Mouse (Mus musculus) MEL (cell line): ENCODE measurements around the gene Shf. TPM values are rescaled to one million over a fixed set of nuclear protein-coding genes. Genes with fewer than 3 reads are reported as not detected.
A peak's percentile ranks its signal among the peaks of the same experiment; 100 is the strongest.

Experiments used
- DNase-seq: peaks from one replicate; pipeline ENCODE4 v3.0.0; 2011; ENCODE audit warnings: low read depth, low spot score
- H3K27ac ChIP-seq: 2 replicates; pipeline ENCODE4 v1.5.1; 2012; ENCODE audit warnings: low read depth, mild to moderate bottlenecking, control low read depth, low read length, moderate library complexity; ENCODE audit not compliant: control insufficient read depth
- H3K27me3 ChIP-seq, 2 experiments: fragments of 150-350 bp in 1 of 2; sonication (generic) in 1 of 2; 2 replicates each; pipeline ENCODE4 v1.6.1; 2012; ENCODE audit warnings: low read length in 2 of 2, mild to moderate bottlenecking in 2 of 2, improper control_type of control experiment in 1 of 2, moderate library complexity in 1 of 2; ENCODE audit not compliant: insufficient read depth in 2 of 2, control insufficient read depth in 1 of 2
- H3K36me3 ChIP-seq, 2 experiments: 2 replicates each; pipeline ENCODE4 v1.6.1; 2012 to 2014; ENCODE audit warnings: low read length in 2 of 2, improper control_type of control experiment in 1 of 2, inconsistent platforms in 1 of 2, mild to moderate bottlenecking in 1 of 2; ENCODE audit not compliant: insufficient read depth in 2 of 2, control insufficient read depth in 1 of 2
- H3K4me1 ChIP-seq, 2 experiments: fragments of 150-350 bp in 1 of 2; sonication (generic) in 1 of 2; 2 replicates each; pipeline ENCODE4 v1.6.1; 2012; ENCODE audit warnings: low read length in 2 of 2, improper control_type of control experiment in 1 of 2, mild to moderate bottlenecking in 1 of 2; ENCODE audit not compliant: insufficient read depth in 2 of 2, control insufficient read depth in 1 of 2
- H3K4me3 ChIP-seq, 2 experiments: fragments of 150-350 bp in 1 of 2; sonication (generic) in 1 of 2; 2 replicates each; pipeline ENCODE4 v1.5.1; 2012; ENCODE audit warnings: low read depth in 2 of 2, low read length in 2 of 2, mild to moderate bottlenecking in 2 of 2, moderate library complexity in 2 of 2, control low read depth in 1 of 2, improper control_type of control experiment in 1 of 2; ENCODE audit not compliant: control insufficient read depth in 1 of 2, insufficient read depth in 1 of 2
- H3K79me2 ChIP-seq: 2 replicates; pipeline ENCODE4 v1.6.1; 2012; ENCODE audit warnings: mild to moderate bottlenecking, low read length, moderate library complexity; ENCODE audit not compliant: control insufficient read depth, poor library complexity, insufficient read depth
- H3K9ac ChIP-seq: 2 replicates; pipeline ENCODE4 v1.6.1; 2012; ENCODE audit warnings: low read depth, mild to moderate bottlenecking, control low read depth, low read length, moderate library complexity; ENCODE audit not compliant: control insufficient read depth, poor library complexity, severe bottlenecking
- H3K9me3 ChIP-seq: fragments of 150-350 bp; sonication (generic); replicated peaks from 2 replicates; pipeline ENCODE4 v1.6.1; 2012; ENCODE audit warnings: mild to moderate bottlenecking, low read length, improper control_type of control experiment, moderate library complexity; ENCODE audit not compliant: insufficient read depth
- BHLHE40 ChIP-seq: IDR thresholded peaks from 2 replicates; pipeline ENCODE4 v1.6.1; 2012; ENCODE audit warnings: low read depth, mild to moderate bottlenecking, inconsistent platforms, low read length, improper control_type of control experiment, borderline replicate concordance
- CHD1 ChIP-seq: IDR thresholded peaks from 2 replicates; pipeline ENCODE4 v1.6.1; 2012; ENCODE audit warnings: low read depth, mild to moderate bottlenecking, inconsistent platforms, low read length, improper control_type of control experiment
- ELF1 ChIP-seq: IDR thresholded peaks from 2 replicates; pipeline ENCODE4 v1.6.1; 2014; ENCODE audit warnings: low read depth, mild to moderate bottlenecking, inconsistent platforms, low read length, improper control_type of control experiment, moderate library complexity
- EP300 ChIP-seq, 2 experiments: IDR thresholded peaks; 2 replicates each; pipeline ENCODE4 v1.6.1; 2011; ENCODE audit warnings: improper control_type of control experiment in 2 of 2, low read length in 2 of 2, low read depth in 1 of 2, mild to moderate bottlenecking in 1 of 2
- ETS1 ChIP-seq: IDR thresholded peaks from 2 replicates; pipeline ENCODE4 v1.6.1; 2012; ENCODE audit warnings: low read depth, mild to moderate bottlenecking, inconsistent platforms, low read length, improper control_type of control experiment, moderate library complexity
- MYC ChIP-seq: IDR thresholded peaks from 2 replicates; pipeline ENCODE4 v1.6.1; 2011; ENCODE audit warnings: low read depth, mild to moderate bottlenecking, low read length, improper control_type of control experiment, moderate library complexity
- NELFE ChIP-seq: IDR thresholded peaks from 2 replicates; pipeline ENCODE4 v1.6.1; 2011; ENCODE audit warnings: low read depth, low read length, improper control_type of control experiment
- POLR2A ChIP-seq, 2 experiments: IDR thresholded peaks; 2 replicates each; pipeline ENCODE4 v1.6.1; 2011 to 2012; ENCODE audit warnings: low read length in 2 of 2, mild to moderate bottlenecking in 2 of 2, control low read depth in 1 of 2, improper control_type of control experiment in 1 of 2, low read depth in 1 of 2, moderate library complexity in 1 of 2; ENCODE audit not compliant: control insufficient read depth in 1 of 2, insufficient read depth in 1 of 2, poor library complexity in 1 of 2
- RAD21 ChIP-seq: IDR thresholded peaks from 2 replicates; pipeline ENCODE4 v1.6.1; 2011; ENCODE audit warnings: mild to moderate bottlenecking, low read depth, low read length, improper control_type of control experiment
- SIN3A ChIP-seq: IDR thresholded peaks from 2 replicates; pipeline ENCODE4 v1.6.1; 2012; ENCODE audit warnings: low read length, improper control_type of control experiment, inconsistent platforms
- SMC3 ChIP-seq: IDR thresholded peaks from 2 replicates; pipeline ENCODE4 v1.6.1; 2011; ENCODE audit warnings: low read depth, low read length, improper control_type of control experiment
- TAL1 ChIP-seq: IDR thresholded peaks from 2 replicates; pipeline ENCODE4 v1.6.1; 2012; ENCODE audit warnings: mild to moderate bottlenecking, inconsistent platforms, low read length, moderate library complexity, mixed read lengths
- TBP ChIP-seq: IDR thresholded peaks from 2 replicates; pipeline ENCODE4 v1.8.0; 2011; ENCODE audit warnings: low read depth, low read length, improper control_type of control experiment
- USF1 ChIP-seq: IDR thresholded peaks from 2 replicates; pipeline ENCODE4 v1.6.1; 2014; ENCODE audit warnings: low read depth, mild to moderate bottlenecking, inconsistent platforms, low read length, improper control_type of control experiment, moderate library complexity
- polyA plus RNA-seq, 2 experiments: library from polyadenylated mRNA; stranded (reverse) in 1 of 2; unstranded in 1 of 2; fragments of >175 nt in 1 of 2; fragments of >200 nt in 1 of 2; gene quantifications; 2 replicates each; pipeline versions ENCODE4 v1.2.1 to v1.2.4; 2012; ENCODE audit warnings: low replicate concordance in 2 of 2, low read depth in 1 of 2; ENCODE audit not compliant: insufficient read length in 2 of 2, insufficient read depth in 1 of 2, missing spikeins in 1 of 2
- total RNA-seq: library from RNA; depleted of rRNA; stranded (reverse); fragments of 300-350 nt; gene quantifications from 2 replicates; pipeline ENCODE4 v1.2.3, GENCODE M21; 2012

Shf gene
- total and polyA plus RNA-seq, 3 experiments = 4.3 to 9.7 TPM; not detected in 1

- no peaks in the 10 kb centered on the region for H3K36me3 ChIP-seq
- H3K27ac ChIP-seq = no peak overlapping the region
- peaks cover 0 to 5% of the 10 kb centered on the region in 2 experiments; a peak in 3 of 4 replicates for H3K27me3 ChIP-seq
- H3K9ac ChIP-seq = no peak overlapping the region
- no peak for TF ChIP-seq TAL1
- H3K4me3 ChIP-seq = no peak overlapping the region
- H3K9me3 ChIP-seq = no peaks in the 10 kb centered on the region; the same call in 1 of the 2 replicates
- no peaks in the 10 kb centered on the region for H3K79me2 ChIP-seq
- no peaks in the 10 kb centered on the region for H3K4me1 ChIP-seq
- DNase-seq = peak; percentile 18
Observed at GRCm38 (mm10) chr2:122306184-122306583, 62.8 kb downstream of the Shf start.

- Histone ChIP-seq H3K9me3 (no peaks in the 10 kb centered on the region; the same call in 1 of the 2 replicates), H3K79me2 (no peaks in the 10 kb centered on the region)
- DNase-seq = no peak
- TF ChIP-seq CHD1 (no peak), MYC (no peak), RAD21 (no peak), SIN3A (no peak), NELFE (no peak), ETS1 (no peak), BHLHE40 (no peak), ELF1 (no peak), EP300 (IDR thresholded peaks at IDR 0.05; ENCODE audit: low read depth in 1 of 2, low read length in 2 of 2) (no peak), POLR2A (IDR thresholded peaks at IDR 0.05; ENCODE audit: control insufficient read depth in 1 of 2, insufficient read depth in 1 of 2, low read depth in 1 of 2, low read length in 2 of 2, poor library complexity in 1 of 2) (no peak)
- TF ChIP-seq, all 39 proteins: peak for 0
- Histone ChIP-seq H3K4me3 (no peak overlapping the region), H3K27ac (no peak overlapping the region), H3K9ac (no peak overlapping the region), H3K36me3 (no peaks in the 10 kb centered on the region), H3K4me1 (no peaks in the 10 kb centered on the region), H3K27me3 (peaks cover 0 to 5% of the 10 kb centered on the region in 2 experiments; a peak in 3 of 4 replicates)
Observed at GRCm38 (mm10) chr2:122305097-122305892, 63.7 kb downstream of the Shf start.

GRCm38 (mm10) chr2:122304544-122304943, 64.4 kb downstream of the Shf start:
- no peak for TF ChIP-seq NELFE
- no peak for TF ChIP-seq MYC
- TF ChIP-seq TBP = no peak
- TF ChIP-seq SMC3 = no peak
- TF ChIP-seq USF1 = no peak
- no peaks in the 10 kb centered on the region for H3K36me3 ChIP-seq
- H3K27ac ChIP-seq = no peak overlapping the region
- H3K9me3 ChIP-seq = no peaks in the 10 kb centered on the region; the same call in 1 of the 2 replicates
- DNase-seq = no peak
- H3K27me3 ChIP-seq = peaks cover 0 to 5% of the 10 kb centered on the region in 2 experiments; a peak in 3 of 4 replicates
- H3K79me2 ChIP-seq = no peaks in the 10 kb centered on the region
- no peak overlapping the region for H3K9ac ChIP-seq
- no peak overlapping the region for H3K4me3 ChIP-seq
- no peaks in the 10 kb centered on the region for H3K4me1 ChIP-seq
